Mouse (Mus musculus) forebrain, embryonic 15.5 days (tissue): ENCODE measurements around the gene Calml4. TPM values are rescaled to one million over a fixed set of nuclear protein-coding genes. Genes with fewer than 3 reads are reported as not detected.
"Not testable (repeated sequence)": the region's sequence is repeated elsewhere in the genome, so short reads cannot be mapped to it uniquely, and the experiment has no call there.

Experiments used
- ATAC-seq: fragments of 200-750 bp; cut with Nextera tagmentation; replicated peaks from 2 replicates; pipeline ENCODE4 v1.8.0; 2017; ENCODE audit warnings: mild to moderate bottlenecking, moderate TSS enrichment, moderate library complexity
- H3K27ac ChIP-seq: fragments of 300-500 bp; sonication (generic); replicated peaks from 2 replicates; pipeline ENCODE4 v1.5.1; 2015; ENCODE audit warnings: mild to moderate bottlenecking, inconsistent platforms
- H3K27me3 ChIP-seq: fragments of 300-500 bp; sonication (generic); 2 replicates; pipeline ENCODE4 v1.6.1; 2015; ENCODE audit warnings: inconsistent platforms
- H3K36me3 ChIP-seq: fragments of 300-500 bp; sonication (generic); 2 replicates; pipeline ENCODE4 v1.6.1; 2015; ENCODE audit warnings: mild to moderate bottlenecking, inconsistent platforms
- H3K4me1 ChIP-seq: fragments of 300-500 bp; sonication (generic); 2 replicates; pipeline ENCODE4 v1.6.1; 2015; ENCODE audit warnings: inconsistent platforms
- H3K4me2 ChIP-seq: fragments of 300-500 bp; sonication (generic); replicated peaks from 2 replicates; pipeline ENCODE4 v1.6.1; 2015; ENCODE audit warnings: mild to moderate bottlenecking, inconsistent platforms
- H3K4me3 ChIP-seq: fragments of 300-500 bp; sonication (generic); 2 replicates; pipeline ENCODE4 v1.5.1; 2015; ENCODE audit warnings: mild to moderate bottlenecking, inconsistent platforms
- H3K9ac ChIP-seq: fragments of 300-500 bp; sonication (generic); replicated peaks from 2 replicates; pipeline ENCODE4 v1.6.1; 2015; ENCODE audit warnings: mild to moderate bottlenecking, inconsistent platforms
- H3K9me3 ChIP-seq: fragments of 300-500 bp; sonication (generic); 2 replicates; pipeline ENCODE4 v1.6.1; 2016; ENCODE audit warnings: inconsistent platforms
- WGBS: fragments of 180-500 bp; shearing (Covaris S2); methylation state at CpG from one replicate; pipeline ENCODE4 v1.1.7; 2015; ENCODE audit warnings: mixed read lengths; 5-methylcytosine and 5-hydroxymethylcytosine counted together
- polyA plus RNA-seq: library from polyadenylated mRNA; unstranded; fragments of >200 nt; fragmentation: Nextera tagmentation; extraction: Ambion mirVana; gene quantifications from 2 replicates; pipeline ENCODE4 v1.2.1, GENCODE M21; 2015

Gene Calml4
- polyA plus RNA-seq, 1 experiment from 2014 or later: 12.5 TPM

DNA sequence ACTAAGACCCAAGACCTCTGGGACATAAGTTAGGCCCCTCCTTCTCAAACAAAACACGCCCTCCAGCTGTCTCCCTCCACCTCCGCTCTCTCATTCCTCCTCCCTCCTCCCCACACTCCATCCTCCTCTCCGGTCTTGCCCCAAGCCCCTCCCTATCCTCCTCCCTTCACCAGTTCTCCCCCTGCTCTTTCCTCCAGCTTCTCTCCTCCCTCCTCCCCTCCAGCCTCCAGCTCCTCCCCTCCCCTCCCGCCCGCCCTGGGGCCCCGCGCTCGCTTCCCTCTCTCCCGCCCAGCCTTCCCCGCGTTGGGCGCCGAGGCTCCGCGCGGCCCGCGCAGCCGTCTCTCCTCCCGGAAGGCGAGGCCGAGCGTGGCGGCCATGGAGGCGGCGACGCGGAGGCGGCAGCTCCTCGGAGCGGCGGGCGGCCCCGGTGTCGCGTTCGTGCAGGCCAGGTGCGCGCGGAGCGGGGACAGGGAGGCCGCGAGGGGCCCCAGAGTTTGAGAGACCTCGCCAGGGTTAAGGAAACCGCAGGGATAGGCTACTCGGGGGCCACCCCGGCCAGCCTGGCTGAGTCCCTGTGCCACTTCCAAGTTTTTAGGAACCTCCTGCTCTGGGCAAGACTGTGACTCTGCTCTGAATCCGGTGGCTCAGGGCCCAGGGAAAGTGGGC lies 19.2 kb upstream of the Calml4 start, which contains the start of gene Cln6:
Gene Cln6, plus strand, starts transcription at position 280 of the 666 bp plus-strand sequence.
- peak within 1 kb of the TSS; percentile 62 for H3K4me3 ChIP-seq
- no peaks in the 10 kb centered on the region for H3K27me3 ChIP-seq
- peak within 1 kb of the TSS; percentile 80 for H3K9ac ChIP-seq
- H3K36me3 ChIP-seq: no peaks in the 10 kb centered on the region
- H3K4me2 ChIP-seq: peak within 1 kb of the TSS; percentile 85
- ATAC-seq: peak; percentile 83
- H3K9me3 ChIP-seq: no peaks in the 10 kb centered on the region
- WGBS: 2% methylated on average over 41 of the region's 48 CpGs
- peak within 1 kb of the TSS; percentile 76 for H3K27ac ChIP-seq
- H3K4me1 ChIP-seq: peaks cover 14% of the 10 kb centered on the region

DNA sequence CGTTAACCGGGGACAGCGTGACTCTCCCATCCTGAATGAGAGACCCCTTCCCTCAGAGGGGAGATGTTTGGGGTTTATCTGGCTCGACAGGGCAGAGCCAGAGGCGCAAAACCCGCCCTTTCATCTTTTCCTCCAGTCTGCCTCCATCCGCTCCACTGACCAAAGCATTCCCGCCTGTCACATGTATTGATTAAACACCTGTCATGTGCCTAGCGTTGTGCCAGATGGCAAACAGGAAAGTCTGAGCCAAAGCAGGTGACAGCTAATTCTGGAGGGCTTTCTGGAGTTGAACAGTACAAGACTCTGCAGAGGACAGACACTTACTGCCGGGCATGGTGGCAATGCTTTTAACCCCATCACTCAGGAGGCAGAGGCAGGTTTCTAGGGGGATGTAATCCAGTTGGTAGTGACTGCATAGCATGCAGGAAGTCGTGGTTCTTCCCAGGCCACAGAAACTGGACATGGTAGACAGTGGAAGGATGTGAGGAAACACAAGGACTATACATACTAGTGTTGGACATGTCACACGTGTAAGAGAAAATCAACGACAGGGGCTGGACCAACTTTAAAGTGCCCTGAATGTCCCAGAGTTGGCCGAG lies 18.6 kb upstream of the Calml4 start:
- Histone ChIP-seq H3K9me3 (no peaks in the 10 kb centered on the region), H3K4me1 (peaks cover 14% of the 10 kb centered on the region), H3K27me3 (no peaks in the 10 kb centered on the region), H3K9ac (peak overlapping the region; percentile 80), H3K4me2 (peak overlapping the region; percentile 85), H3K4me3 (peak overlapping the region; percentile 62), H3K27ac (peak overlapping the region; percentile 76; the same call in 1 of the 2 replicates), H3K36me3 (no peaks in the 10 kb centered on the region)
- ATAC-seq: peak; percentile 11; the same call in 1 of the 2 replicates
- 16% methylated on average over 14 of the region's 14 CpGs for WGBS

DNA sequence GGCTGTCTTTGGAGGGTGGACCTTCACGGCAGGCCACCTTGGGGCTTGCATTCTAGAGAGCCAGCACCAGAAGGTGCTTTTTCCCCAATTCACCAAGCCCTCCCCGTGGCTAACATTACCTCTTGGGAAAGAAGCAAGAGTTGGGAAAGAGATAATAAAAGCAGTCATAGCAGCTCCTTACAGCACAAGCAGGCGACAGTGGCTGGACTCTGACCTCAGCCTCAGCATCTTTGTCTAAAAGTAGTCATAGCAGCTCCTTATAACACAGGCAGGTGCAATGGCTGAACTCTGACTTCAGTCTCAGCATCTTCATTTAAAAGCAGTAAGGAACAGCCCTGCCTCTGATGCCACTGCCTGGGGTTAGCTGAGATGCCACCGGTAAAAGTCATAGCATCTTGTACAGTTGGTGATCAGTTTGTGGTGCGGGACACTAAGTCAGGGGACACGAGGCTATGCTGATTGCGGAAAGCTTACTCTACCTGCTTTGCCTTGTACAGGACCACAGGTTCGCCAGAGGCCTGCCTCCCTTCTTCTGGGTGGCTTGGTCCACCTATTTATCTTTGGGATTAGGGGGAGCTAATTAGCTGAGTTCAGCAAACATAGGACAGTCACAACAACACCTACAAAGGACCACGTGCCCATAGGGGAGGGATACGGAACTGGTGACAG lies 14.4 kb upstream of the Calml4 start:
- Histone ChIP-seq H3K4me2 (no peak overlapping the region), H3K36me3 (no peaks in the 10 kb centered on the region), H3K4me3 (no peak overlapping the region), H3K9ac (no peak overlapping the region), H3K27ac (no peak overlapping the region), H3K27me3 (no peaks in the 10 kb centered on the region), H3K4me1 (peaks cover 10% of the 10 kb centered on the region), H3K9me3 (no peaks in the 10 kb centered on the region)
- WGBS: 74% methylated on average over 10 of the region's 10 CpGs
- ATAC-seq: no peak

DNA sequence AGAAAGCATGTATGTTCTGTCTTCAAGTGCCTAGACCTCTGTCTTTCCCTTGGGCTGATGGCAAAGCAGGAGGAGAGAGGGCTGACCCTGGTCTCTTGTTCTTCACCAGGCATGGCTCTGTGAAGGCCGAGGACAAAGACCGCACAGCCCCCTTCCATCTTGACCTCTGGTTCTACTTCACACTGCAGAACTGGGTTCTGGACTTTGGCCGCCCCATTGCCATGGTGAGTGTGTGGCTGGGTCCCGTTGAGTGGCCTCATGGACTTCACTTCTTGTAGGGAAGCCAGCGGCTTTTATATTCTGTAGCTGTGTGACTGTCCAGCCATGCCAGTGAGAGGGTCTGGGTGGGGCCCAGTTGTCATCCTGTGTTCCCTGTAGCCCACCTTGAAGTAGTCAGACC lies 13.4 kb upstream of the Calml4 start:
- Histone ChIP-seq H3K27me3 (no peaks in the 10 kb centered on the region), H3K36me3 (no peaks in the 10 kb centered on the region), H3K9ac (no peak overlapping the region), H3K27ac (no peak overlapping the region), H3K4me2 (no peak overlapping the region), H3K9me3 (no peaks in the 10 kb centered on the region), H3K4me1 (peaks cover 4% of the 10 kb centered on the region), H3K4me3 (no peak overlapping the region)
- no peak for ATAC-seq
- WGBS: 92% methylated on average over 5 of the region's 5 CpGs

DNA sequence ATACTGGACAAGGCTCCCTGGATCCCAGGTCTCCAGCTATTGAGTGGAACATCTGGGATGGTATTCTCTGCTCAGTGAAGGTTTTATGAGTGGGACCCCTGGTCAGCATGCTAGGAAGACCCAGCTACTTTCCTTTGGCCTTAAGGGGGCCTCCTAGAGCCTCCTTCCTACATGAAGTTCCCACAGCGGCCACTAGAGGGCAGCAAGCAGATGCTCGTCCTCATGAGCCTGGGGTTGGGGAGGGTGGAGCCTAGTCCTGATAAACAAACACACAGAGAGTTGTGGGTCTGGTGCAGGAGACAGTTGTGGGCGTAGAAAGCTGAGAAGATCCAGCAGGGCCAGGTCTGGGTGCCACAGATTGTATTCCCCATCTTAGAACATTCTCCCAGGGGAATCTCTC lies 10.2 kb upstream of the Calml4 start:
- Histone ChIP-seq H3K4me2 (no peak overlapping the region), H3K27me3 (no peaks in the 10 kb centered on the region), H3K9ac (no peak overlapping the region), H3K9me3 (no peaks in the 10 kb centered on the region), H3K36me3 (no peaks in the 10 kb centered on the region), H3K4me1 (no peaks in the 10 kb centered on the region), H3K4me3 (no peak overlapping the region), H3K27ac (no peak overlapping the region)
- peak; percentile 73 for ATAC-seq
- 0% methylated on average over 3 of the region's 3 CpGs for WGBS

DNA sequence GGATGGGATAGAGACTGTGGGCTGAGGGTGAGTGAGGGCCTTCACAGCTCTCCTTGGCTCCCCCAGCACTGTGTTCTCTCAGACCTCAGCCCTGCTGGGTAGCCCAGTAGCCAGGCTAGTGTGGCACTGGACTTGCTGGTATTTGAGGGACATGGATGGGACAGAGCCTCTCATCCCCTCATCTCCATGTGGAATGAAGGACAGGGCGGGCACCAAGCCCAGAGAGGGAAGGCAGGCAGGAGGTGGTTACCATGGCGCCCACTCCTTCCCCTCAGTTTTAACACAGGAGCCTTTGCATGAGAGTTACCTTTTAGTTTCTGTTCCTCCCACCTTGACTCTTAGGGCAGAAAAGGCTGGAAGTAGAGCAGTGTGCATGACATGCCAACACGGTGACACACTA lies 9.2 kb upstream of the Calml4 start:
- Histone ChIP-seq H3K9me3 (no peaks in the 10 kb centered on the region), H3K4me3 (no peak overlapping the region), H3K36me3 (no peaks in the 10 kb centered on the region), H3K27me3 (no peaks in the 10 kb centered on the region), H3K9ac (no peak overlapping the region), H3K4me1 (no peaks in the 10 kb centered on the region), H3K27ac (no peak overlapping the region), H3K4me2 (no peak overlapping the region)
- ATAC-seq: no peak
- whole genome bisulfite sequencing: 86% methylated on average over 3 of the region's 3 CpGs

DNA sequence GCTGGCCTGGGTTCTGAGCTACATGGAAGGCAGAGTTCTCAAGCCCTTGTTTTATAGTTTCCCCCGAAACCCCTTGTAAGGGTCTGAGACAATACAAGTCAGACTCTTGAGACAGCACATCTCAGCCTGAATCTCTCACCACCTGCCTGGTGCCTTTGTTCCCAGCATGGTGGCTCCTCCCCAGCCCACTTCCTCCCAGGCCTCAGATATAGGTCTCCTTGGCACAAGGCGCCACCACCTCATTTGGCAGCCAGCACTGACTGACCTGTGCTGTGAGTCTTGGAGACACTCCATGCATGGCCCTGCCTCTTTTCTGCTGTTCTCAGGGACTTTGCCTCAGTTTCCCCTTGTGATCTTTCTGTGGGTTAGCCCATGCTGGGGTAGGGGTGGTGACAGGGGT lies 6.3 kb upstream of the Calml4 start:
- 61% methylated on average over 2 of the region's 2 CpGs for WGBS
- Histone ChIP-seq H3K4me1 (no peaks in the 10 kb centered on the region), H3K4me3 (no peak overlapping the region), H3K27me3 (no peaks in the 10 kb centered on the region), H3K9ac (no peak overlapping the region), H3K36me3 (no peaks in the 10 kb centered on the region), H3K9me3 (no peaks in the 10 kb centered on the region), H3K4me2 (no peak overlapping the region), H3K27ac (no peak overlapping the region)
- ATAC-seq: no peak

DNA sequence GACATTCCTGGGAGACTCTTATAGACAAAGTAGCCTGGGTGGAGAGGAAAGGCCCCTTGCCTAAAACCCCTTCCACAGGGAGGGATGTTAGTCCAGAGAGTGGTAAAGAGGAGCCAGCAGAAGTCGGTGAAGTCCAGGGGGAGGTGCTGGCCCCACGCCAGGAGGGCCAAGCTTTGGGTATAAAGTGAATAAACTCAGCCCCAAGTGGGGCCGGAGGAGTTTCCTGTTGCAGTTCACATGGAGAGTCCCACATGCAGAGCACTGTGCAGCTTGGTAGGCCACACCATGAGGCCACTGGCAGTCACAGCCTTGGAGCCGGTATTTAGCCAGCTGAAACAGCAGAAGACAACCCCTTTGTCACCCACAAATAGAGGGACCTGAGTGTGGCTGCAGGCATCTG lies 3.4 kb upstream of the Calml4 start:
- WGBS: 49% methylated on average over 4 of the region's 4 CpGs
- no peak overlapping the region for H3K4me3 ChIP-seq
- no peak overlapping the region for H3K27ac ChIP-seq
- H3K36me3 ChIP-seq: no peaks in the 10 kb centered on the region
- no peaks in the 10 kb centered on the region for H3K9me3 ChIP-seq
- no peak overlapping the region for H3K9ac ChIP-seq
- no peak for ATAC-seq
- H3K27me3 ChIP-seq: no peaks in the 10 kb centered on the region
- H3K4me2 ChIP-seq: no peak overlapping the region
- H3K4me1 ChIP-seq: peaks cover 9% of the 10 kb centered on the region

DNA sequence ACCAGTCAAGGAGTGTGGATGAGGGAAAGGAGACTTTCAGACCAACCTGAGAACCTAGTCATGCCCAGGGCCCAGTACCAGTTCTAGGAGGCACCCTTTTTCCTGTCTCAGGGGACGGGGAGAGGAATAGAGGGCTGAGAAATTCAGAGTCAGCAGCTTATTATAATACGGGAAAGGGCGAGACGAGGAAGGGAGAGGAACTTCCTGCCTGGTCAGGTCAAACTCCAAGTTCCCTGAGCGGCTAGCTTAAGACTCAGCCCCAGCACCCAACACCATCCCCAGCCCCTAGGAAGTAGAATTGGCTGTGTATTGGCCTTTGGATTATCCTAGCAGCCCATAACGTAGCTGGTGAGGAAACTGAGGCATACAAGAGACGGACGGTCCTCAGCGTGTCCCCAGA lies 664 bp upstream of the Calml4 start:
- H3K4me2 ChIP-seq: no peak overlapping the region
- H3K27me3 ChIP-seq: no peaks in the 10 kb centered on the region
- no peaks in the 10 kb centered on the region for H3K36me3 ChIP-seq
- WGBS: 89% methylated on average over 9 of the region's 9 CpGs
- peaks cover 9% of the 10 kb centered on the region for H3K4me1 ChIP-seq
- H3K4me3 ChIP-seq: no peak overlapping the region
- H3K9ac ChIP-seq: no peak overlapping the region
- no peak overlapping the region for H3K27ac ChIP-seq
- no peak for ATAC-seq
- H3K9me3 ChIP-seq: no peaks in the 10 kb centered on the region

DNA sequence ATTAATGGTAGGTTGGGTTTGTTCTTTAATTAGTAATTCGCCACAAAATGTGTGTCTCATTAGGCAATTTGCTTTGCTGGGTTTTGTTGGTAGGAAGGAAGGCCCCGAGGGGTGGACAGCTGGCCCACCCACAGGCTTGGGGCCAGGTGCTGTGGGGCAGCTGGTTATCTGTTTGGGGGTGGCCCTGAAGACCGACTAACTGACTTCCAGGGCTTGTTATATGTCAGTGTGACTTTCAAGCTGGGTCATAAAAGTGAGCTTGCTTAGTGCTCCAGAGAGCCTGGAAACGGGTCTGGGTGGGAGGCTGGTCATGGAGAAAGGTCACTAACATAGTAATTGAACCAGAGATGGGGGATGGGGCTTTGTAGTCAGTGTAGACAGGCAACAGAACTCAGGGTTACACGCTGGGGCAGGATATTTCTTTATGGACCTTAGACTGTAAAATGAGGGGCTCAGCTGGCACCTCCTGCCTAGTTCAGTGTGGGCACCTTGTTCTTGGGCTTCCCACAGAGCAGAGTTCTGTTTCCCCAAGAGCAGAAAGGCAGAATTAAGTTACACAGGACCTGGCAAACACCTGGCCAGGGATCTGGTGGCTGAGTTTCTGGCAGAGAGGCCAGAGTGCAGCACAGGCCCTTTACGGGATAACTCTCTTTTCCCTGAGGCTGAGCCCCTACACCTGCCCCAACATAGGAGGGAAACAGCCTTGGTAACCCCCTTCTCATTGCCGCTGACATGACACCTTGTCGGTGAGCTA lies 563 bp downstream of the Calml4 start:
- Histone ChIP-seq H3K36me3 (no peaks in the 10 kb centered on the region), H3K9me3 (no peaks in the 10 kb centered on the region), H3K27me3 (no peaks in the 10 kb centered on the region), H3K4me3 (no peak overlapping the region), H3K4me1 (peaks cover 9% of the 10 kb centered on the region), H3K4me2 (no peak overlapping the region), H3K9ac (no peak overlapping the region), H3K27ac (no peak overlapping the region)
- 54% methylated on average over 8 of the region's 8 CpGs for WGBS
- ATAC-seq: no peak

DNA sequence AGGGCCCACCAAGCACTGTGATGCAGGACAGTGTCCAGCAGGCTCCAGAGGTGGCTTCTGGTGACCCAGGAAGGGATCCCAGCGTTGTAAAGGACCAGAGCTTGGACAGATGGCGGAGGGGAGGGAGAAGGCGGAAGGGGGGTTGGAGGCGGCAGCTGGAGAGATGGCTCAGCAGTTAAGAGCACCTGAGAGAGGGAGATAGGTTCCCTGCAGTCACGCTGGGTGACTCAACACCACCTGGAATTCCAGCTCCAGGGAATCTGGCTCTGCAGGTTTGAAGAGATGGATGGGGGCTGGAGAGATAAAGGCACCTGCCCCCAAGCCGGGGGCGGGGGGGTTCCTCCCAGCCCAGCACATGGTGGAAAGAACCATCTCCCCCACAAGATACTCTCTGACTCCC lies 2.2 kb downstream of the Calml4 start:
- H3K27ac ChIP-seq, H3K36me3 ChIP-seq, H3K9me3 ChIP-seq, H3K27me3 ChIP-seq, ATAC-seq, H3K4me2 ChIP-seq, H3K4me1 ChIP-seq, H3K9ac ChIP-seq, H3K4me3 ChIP-seq: not testable (repeated sequence)
- WGBS: 74% methylated on average over 7 of the region's 7 CpGs

DNA sequence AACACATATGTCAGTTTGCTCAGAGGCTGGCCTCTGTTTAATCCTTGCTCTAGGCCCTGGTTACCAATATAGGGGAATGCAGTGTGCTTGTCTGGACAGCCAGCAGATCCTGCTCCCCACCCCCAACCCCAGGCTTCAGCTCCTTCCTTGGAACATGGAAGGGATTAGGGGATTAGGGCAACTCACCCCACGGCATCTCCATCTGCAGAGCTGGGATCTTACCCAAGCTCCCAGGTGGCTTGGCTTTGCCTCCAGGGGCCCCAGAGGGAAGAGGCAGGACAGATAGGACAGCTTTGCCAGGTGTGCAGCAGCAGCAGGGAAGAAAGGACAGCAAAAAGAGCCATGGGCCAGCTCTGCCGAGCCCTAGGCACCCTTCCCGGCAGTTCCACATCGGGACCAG lies 3.0 kb downstream of the Calml4 start:
- ATAC-seq: no peak
- no peak overlapping the region for H3K4me2 ChIP-seq
- no peaks in the 10 kb centered on the region for H3K27me3 ChIP-seq
- no peak overlapping the region for H3K4me3 ChIP-seq
- H3K9me3 ChIP-seq: no peaks in the 10 kb centered on the region
- no peak overlapping the region for H3K27ac ChIP-seq
- H3K36me3 ChIP-seq: no peaks in the 10 kb centered on the region
- H3K9ac ChIP-seq: no peak overlapping the region
- H3K4me1 ChIP-seq: peaks cover 9% of the 10 kb centered on the region
- 49% methylated on average over 4 of the region's 4 CpGs for WGBS
